Mouse (Mus musculus) spleen, embryonic (tissue): ENCODE data around the gene Sept14.
"Not testable (repeated sequence)": the region's sequence is repeated elsewhere in the genome, so short reads cannot be mapped to it uniquely, and the experiment has no call there.

Source experiments
- CTCF ChIA-PET: fragments of 350-600 bp; sonication (Branson Sonifier 250); formaldehyde crosslinking; loops from one replicate; lab custom pipeline; 2022; lab: Charles Lee

Gene Sept14

GRCm38 (mm10) chr5:129708412-129708811 is at the start of gene Sept14:
Sept14 (minus strand) TSS chr5:129708512.
- CTCF ChIA-PET: no interaction called here

DNA sequence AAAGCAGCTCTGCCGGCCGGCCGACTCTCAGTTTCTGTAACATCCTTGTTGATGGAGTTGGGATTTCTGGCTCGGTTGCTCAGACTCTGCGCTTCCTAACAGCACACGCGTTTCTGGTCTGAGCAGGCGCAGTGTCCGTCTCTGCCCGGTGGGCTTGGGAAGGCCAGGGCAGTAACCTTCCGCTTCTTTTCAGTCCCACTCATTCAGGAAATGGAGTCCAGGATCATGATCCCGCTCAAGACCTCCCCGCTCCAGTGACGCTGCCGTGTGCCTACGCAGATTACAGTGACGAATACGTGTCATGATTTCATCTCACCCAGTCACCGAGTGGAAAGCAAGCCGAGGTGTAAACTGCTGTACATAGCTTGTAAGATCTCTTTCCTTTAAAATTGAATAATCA is 48.6 kb upstream of the Sept14 start:
- CTCF ChIA-PET: interaction anchor here (0.6 kb wide), 1 partner anchor 243 kb away, joined by 5 read pairs; no protein-coding TSS in a partner anchor

- CTCF ChIA-PET: no interaction called here
Observed at GRCm38 (mm10) chr5:129744050-129744449, 35.7 kb upstream of the Sept14 start.

DNA sequence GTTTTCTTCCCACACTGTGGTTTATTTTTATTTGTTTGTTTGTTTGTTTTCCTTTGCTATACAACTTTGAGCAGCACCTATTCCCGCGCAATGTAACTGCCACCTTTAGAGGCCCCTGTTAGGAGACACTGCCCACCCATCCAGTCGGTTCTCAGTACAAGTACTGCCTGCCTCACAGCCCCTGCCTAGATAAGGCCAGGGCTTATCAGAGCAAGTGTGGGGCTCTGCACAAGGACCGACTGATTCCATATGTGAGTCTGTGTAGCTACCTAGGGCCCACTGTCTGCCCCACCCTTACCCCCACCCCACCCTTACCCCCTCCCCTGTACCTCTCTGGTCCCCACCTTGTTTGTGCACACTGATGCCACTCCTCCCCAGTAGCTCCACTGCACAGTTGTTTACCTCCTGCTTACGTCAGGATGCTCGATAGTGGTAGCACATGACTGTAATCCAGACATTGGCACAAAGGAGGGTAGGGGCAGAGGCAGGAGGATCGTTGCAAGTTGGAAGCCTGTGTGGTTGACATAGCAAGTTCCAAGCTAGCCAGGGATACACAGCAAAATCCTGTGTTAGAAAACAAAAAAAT is 34.7 kb upstream of the Sept14 start:
- CTCF ChIA-PET: interaction anchor here (0.6 kb wide), 1 partner anchor 150 kb away, joined by 14 read pairs; no protein-coding TSS in a partner anchor

GRCm38 (mm10) chr5:129740976-129741375 is 32.7 kb upstream of the Sept14 start:
- CTCF ChIA-PET: interaction anchor here (0.6 to 0.7 kb wide), 2 partner anchors 50 to 484 kb away, joined by 3 read pairs; no protein-coding TSS in a partner anchor

GRCm38 (mm10) chr5:129731021-129731420 is 22.7 kb upstream of the Sept14 start:
- CTCF ChIA-PET: no interaction called here

DNA sequence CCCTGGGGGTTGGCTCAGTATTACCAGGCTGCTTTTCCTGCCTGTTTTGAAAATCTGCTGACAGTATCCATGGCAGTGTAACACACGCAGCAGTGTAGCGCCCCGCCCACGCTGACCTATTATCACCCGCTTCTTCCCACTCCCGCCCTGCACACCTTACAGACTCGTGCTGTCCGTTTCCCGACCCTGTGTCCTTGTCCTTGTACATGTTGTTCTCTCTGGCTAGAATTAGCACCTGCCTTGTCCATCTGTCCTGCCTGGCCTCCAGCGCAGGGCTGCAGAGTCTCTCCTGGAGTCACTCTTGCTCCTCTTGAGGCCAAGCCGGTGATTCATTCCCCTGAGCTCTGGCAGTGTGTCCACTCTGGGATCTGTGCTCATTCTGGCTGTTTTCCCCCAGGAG is 22.0 kb upstream of the Sept14 start:
- CTCF ChIA-PET: no interaction called here

DNA sequence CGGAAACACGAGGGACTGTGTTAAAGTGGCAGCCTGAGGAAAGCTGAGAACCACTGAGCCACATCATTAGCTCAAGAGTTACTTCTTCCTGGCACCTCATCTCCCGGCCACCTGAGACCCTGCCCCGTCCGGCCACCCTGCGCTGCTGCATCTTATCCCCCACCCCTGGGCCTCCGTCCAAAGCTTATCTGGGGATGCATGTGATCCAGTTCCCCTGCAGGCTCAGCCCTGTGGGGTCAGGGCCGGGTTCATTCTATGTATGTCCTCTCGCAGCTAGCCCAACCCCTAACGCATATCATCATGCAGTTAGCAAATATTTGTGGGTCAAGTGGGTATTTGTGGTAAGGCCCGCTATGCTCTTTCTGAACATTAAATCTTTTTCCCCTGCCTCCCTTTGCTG is 21.0 kb upstream of the Sept14 start:
- CTCF ChIA-PET: no interaction called here

DNA sequence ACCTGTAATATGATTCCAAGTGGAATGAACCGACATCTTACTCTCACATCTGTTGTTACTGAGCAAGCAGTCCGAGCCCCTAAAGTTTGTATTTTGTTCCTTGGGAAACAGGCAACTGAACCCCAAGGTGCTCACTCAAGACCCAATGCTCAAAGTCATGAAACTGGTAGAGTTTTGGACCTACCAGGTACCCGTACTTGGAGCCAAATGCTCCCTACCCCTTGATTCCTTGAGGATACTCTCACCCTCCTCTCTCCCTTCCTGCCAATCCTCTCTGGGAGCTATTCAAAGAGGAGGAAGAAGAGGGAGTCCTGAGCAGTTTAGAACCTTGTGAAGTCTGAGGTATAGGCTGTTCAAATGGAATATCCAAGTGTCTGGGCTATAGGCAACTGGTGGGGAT is 18.5 kb upstream of the Sept14 start:
- CTCF ChIA-PET: no interaction called here

DNA sequence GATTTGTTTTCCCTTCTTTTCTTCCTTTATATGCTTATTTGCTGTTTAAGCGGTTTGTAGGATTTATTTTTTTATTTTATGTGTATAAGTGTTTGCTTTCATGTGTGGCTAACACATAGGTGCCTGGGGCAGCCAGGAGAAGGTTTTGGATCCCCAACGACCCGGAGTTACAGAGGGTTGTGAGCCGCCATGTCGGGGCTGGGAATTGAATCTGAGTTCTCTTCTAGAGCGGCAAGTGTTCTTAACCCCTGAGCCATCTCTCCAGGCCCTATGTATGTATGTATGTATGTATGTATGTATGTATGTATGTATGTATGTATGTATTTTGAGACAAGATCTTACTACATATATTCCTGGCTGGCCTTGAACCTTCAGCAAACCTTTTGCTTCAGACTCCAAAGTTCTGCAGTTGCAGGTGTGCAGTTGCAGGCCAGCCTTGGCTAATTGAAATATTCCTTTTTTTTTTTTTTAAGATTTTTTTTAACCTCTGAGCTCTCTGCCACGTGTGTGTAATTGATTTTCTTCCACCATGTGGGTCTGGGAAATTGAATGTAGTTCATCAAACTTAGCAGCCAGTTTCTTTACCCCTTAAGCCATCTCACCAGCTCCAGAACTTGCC is 17.6 kb upstream of the Sept14 start:
- CTCF ChIA-PET: interaction anchor here (0.6 kb wide), 1 partner anchor 57 kb away, joined by 3 read pairs; no protein-coding TSS in a partner anchor

GRCm38 (mm10) chr5:129724834-129725773 is 16.8 kb upstream of the Sept14 start, which contains the start of gene Nipsnap2:
Nipsnap2 (plus strand) TSS chr5:129725063.
- CTCF ChIA-PET: interaction anchor here (0.6 kb wide), 1 partner anchor 57 kb away, joined by 3 read pairs; no protein-coding TSS in a partner anchor

- CTCF ChIA-PET: no interaction called here
Observed at GRCm38 (mm10) chr5:129724268-129724667, 16.0 kb upstream of the Sept14 start.

DNA sequence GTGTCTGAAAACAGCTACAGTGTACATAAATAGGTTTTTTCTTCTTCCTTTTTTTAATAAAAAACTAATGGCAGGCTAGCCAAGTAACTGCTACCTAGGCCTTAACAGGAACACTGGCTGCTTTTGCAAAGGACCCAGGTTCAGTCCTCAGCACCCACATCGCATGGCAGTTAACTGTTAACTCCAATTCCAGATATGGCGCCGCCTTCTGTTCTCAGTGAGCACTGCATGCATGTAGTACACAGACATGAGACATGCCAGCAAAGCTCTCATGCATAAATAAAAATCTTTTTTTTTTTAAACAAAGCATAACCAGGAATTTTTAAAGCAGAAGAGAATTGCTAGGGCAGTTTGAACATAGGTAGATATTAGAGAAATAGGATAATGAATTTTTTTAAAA is 11.9 kb upstream of the Sept14 start:
- CTCF ChIA-PET: no interaction called here

DNA sequence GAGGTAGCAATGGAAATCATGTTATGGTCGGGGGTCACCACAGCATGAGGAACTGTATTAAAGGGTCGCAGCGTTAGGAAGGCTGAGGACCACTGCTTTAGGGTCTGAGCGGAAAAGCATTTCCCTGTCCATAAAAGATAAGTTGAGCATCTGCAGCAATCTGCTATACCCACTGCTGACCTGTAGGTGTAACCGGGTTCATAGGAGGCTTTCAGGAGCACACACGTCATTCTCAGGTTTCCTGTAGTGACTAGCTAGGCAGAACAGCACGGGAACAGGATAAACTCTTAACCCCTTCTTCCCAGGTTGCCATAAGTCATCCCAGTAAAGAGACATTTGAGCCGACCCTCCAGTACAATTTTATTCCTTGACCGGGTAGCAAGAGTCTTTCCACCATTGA is 8.7 kb upstream of the Sept14 start:
- CTCF ChIA-PET: interaction anchor here (0.6 kb wide), 1 partner anchor 196 kb away, joined by 4 read pairs; no protein-coding TSS in a partner anchor

DNA sequence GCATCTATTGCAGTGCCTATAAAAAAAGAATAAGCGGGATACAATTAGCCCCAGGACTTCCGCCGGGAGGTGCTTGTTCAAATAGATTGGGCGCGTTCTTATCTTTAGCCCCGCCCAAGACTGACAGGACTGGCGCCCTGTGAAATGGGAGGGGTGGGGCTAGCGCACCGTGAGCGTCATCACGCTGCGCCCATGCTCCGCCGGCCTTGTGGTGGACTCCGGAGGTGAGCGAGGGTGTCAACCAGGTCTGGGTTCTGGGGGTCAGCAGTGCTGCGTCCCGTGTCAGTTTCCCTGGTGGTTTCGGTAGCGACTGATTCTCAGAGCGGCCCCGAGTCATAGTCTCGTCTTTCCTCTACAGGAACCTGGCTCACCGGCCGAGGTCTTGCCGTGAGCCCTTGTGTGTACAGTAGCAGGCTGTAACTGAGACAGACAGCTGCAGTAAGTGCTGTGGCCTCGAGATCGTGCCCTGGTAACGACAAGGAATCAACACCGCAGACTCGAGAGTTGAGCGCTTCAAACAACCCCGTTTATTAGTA is 7.1 kb upstream of the Sept14 start, which contains the start of gene Mrps17:
Gene Mrps17, plus strand, starts transcription at position 172 of the 536 bp plus-strand sequence.
- CTCF ChIA-PET: no interaction called here

GRCm38 (mm10) chr5:129703368-129703767 is 4.9 kb downstream of the Sept14 start:
- CTCF ChIA-PET: no interaction called here

- CTCF ChIA-PET: interaction anchor here (0.6 kb wide), 1 partner anchor 434 kb away, joined by 8 read pairs; no protein-coding TSS in a partner anchor
Observed at GRCm38 (mm10) chr5:129701706-129702105, 6.6 kb downstream of the Sept14 start.

GRCm38 (mm10) chr5:129700506-129700905 is 7.8 kb downstream of the Sept14 start:
- CTCF ChIA-PET: no interaction called here

DNA sequence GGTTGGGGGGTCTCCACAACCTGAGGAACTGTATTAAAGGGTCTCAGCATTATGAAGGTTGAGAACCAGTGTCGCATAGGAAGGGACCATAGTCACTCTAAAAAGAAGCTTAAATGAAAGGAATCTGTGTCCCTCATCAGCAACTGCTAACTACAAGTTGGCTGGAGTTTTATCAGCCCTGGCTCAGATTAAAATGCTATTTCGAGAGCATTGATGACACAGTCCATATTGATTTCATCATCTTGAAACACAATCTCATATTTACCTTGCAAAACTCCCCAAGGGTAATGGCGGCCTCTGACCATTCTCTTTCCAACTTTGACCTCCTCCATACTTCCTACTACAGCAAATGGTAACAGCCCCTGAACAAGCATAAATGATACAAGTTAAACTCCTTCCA is 17.8 kb downstream of the Sept14 start:
- CTCF ChIA-PET: no interaction called here

- CTCF ChIA-PET: no interaction called here
Observed at GRCm38 (mm10) chr5:129687621-129688020, 20.7 kb downstream of the Sept14 start.

DNA sequence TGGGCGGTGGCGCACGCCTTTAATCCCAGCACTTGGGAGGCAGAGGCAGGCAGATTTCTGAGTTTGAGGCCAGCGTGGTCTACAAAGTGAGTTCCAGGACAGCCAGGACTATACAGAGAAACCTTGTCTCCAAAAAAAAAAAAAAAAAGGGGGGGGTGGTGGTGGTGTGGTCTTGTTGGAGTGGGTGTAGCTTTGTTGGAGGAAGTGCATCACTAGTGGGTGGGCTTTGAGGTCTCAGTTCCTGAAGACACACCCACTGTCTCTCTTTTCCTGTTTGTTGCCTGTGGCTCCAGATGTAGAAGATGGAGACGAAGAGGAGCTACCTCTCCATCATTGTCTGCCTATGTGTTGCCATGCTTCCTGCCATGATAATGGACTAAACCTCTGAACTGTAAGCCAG is 23.2 kb downstream of the Sept14 start:
- CTCF ChIA-PET: not testable (repeated sequence)
